Mouse (Mus musculus): Measurements from ENCODE around the gene Intu.

The Intu gene

GRCm38 (mm10) chr3:40745661-40746547 lies 214.8 kb downstream of the Intu start:
- in situ Hi-C loops (cut with MboI, MseI) = no loop called here
